Mouse (Mus musculus) spleen, adult 2 months (tissue): ENCODE data around the gene Olfr424.

Source experiments
- CTCF ChIP-seq: fragments of 200-500 bp; IDR thresholded peaks from 2 replicates; pipeline ENCODE4 v1.5.1; 2011; ENCODE audit warnings: mild to moderate bottlenecking, inconsistent platforms; ENCODE audit not compliant: insufficient read depth, insufficient read length, insufficient replicate concordance; ENCODE audit errors: extremely low read depth
- POLR2A ChIP-seq: fragments of 200-500 bp; IDR thresholded peaks from 2 replicates; pipeline ENCODE4 v1.6.1; 2011; ENCODE audit warnings: low read depth, low read length, inconsistent platforms

GRCm38 (mm10) chr1:174155333-174155732 lies 24.0 kb downstream of the Olfr424 start, which contains the start of gene Olfr420:
- TF ChIP-seq CTCF (no peak), POLR2A (no peak)
